Mouse (Mus musculus) hindbrain, embryonic 16.5 days (tissue): Measurements from ENCODE around the gene Apoc3. TPM values are rescaled to one million over a fixed set of nuclear protein-coding genes. Genes with fewer than 3 reads are reported as not detected.

Source experiments
- ATAC-seq: fragments of 200-750 bp; cut with Nextera tagmentation; 2 replicates; pipeline ENCODE4 v1.8.0; 2017; ENCODE audit warnings: moderate TSS enrichment, moderate library complexity
- H3K27ac ChIP-seq: fragments of 300-500 bp; sonication (generic); 2 replicates; pipeline ENCODE4 v1.5.1; 2014; ENCODE audit warnings: low read depth, mild to moderate bottlenecking, control low read depth, low read length, moderate library complexity
- H3K27me3 ChIP-seq: fragments of 300-500 bp; sonication (generic); replicated peaks from 2 replicates; pipeline ENCODE4 v1.6.1; 2014; ENCODE audit warnings: low read length; ENCODE audit not compliant: control insufficient read depth, insufficient read depth
- H3K36me3 ChIP-seq: fragments of 300-500 bp; sonication (generic); 2 replicates; pipeline ENCODE4 v1.6.1; 2014; ENCODE audit warnings: mild to moderate bottlenecking, low read length, moderate library complexity, mixed read lengths; ENCODE audit not compliant: control insufficient read depth, insufficient read depth
- H3K4me1 ChIP-seq: fragments of 300-500 bp; sonication (generic); 2 replicates; pipeline ENCODE4 v1.6.1; 2014; ENCODE audit warnings: low read depth, low read length; ENCODE audit not compliant: control insufficient read depth, insufficient read depth
- H3K4me2 ChIP-seq: fragments of 300-500 bp; sonication (generic); 2 replicates; pipeline ENCODE4 v1.6.1; 2014; ENCODE audit warnings: mild to moderate bottlenecking, low read length, control low read depth, moderate library complexity
- H3K4me3 ChIP-seq: fragments of 300-500 bp; sonication (generic); 2 replicates; pipeline ENCODE4 v1.5.1; 2014; ENCODE audit warnings: mild to moderate bottlenecking, low read length, control low read depth, moderate library complexity
- H3K9ac ChIP-seq: fragments of 300-500 bp; sonication (generic); 2 replicates; pipeline ENCODE4 v1.6.1; 2014; ENCODE audit warnings: low read depth, mild to moderate bottlenecking, control low read depth, low read length, moderate library complexity
- H3K9me3 ChIP-seq: fragments of 300-500 bp; sonication (generic); 2 replicates; pipeline ENCODE4 v1.6.1; 2014; ENCODE audit warnings: mild to moderate bottlenecking, low read length, moderate library complexity; ENCODE audit not compliant: control insufficient read depth
- WGBS: fragments of 180-500 bp; shearing (Covaris S2); extraction: QIAGEN DNeasy Blood & Tissue Kit; methylation state at CpG from one replicate; pipeline ENCODE4 v1.1.7; 2014; 5-methylcytosine and 5-hydroxymethylcytosine counted together
- polyA plus RNA-seq: library from polyadenylated mRNA; unstranded; fragments of >200 nt; fragmentation: Nextera tagmentation; extraction: Ambion mirVana; gene quantifications from 2 replicates; pipeline ENCODE4 v1.2.1, GENCODE M21; 2015

Gene Apoc3
- polyA plus RNA-seq, 1 experiment from 2014 or later = not detected

GRCm38 (mm10) chr9:46259111-46259510 lies 23.7 kb upstream of the Apoc3 start:
- Histone ChIP-seq H3K27me3 (no peaks in the 10 kb centered on the region), H3K36me3 (no peaks in the 10 kb centered on the region), H3K9ac (no peak overlapping the region), H3K4me2 (no peak overlapping the region), H3K4me3 (no peak overlapping the region), H3K4me1 (no peaks in the 10 kb centered on the region), H3K27ac (no peak overlapping the region), H3K9me3 (no peaks in the 10 kb centered on the region)
- ATAC-seq = no peak
- WGBS = 86% methylated on average over 6 of the region's 6 CpGs

- Histone ChIP-seq H3K4me2 (no peak overlapping the region), H3K4me3 (no peak overlapping the region), H3K9me3 (no peaks in the 10 kb centered on the region), H3K9ac (no peak overlapping the region), H3K36me3 (no peaks in the 10 kb centered on the region), H3K27me3 (no peaks in the 10 kb centered on the region), H3K4me1 (no peaks in the 10 kb centered on the region), H3K27ac (no peak overlapping the region)
- ATAC-seq = no peak
- 87% methylated on average over 3 of the region's 3 CpGs for WGBS
These were observed 22.1 kb upstream of the Apoc3 start for GRCm38 (mm10) chr9:46257546-46257945.

- Histone ChIP-seq H3K27ac (no peak overlapping the region), H3K9ac (no peak overlapping the region), H3K4me1 (no peaks in the 10 kb centered on the region), H3K4me2 (no peak overlapping the region), H3K27me3 (no peaks in the 10 kb centered on the region), H3K4me3 (no peak overlapping the region), H3K9me3 (no peaks in the 10 kb centered on the region), H3K36me3 (no peaks in the 10 kb centered on the region)
- ATAC-seq = no peak
- 85% methylated on average over 10 of the region's 10 CpGs for WGBS
These were observed 21.4 kb upstream of the Apoc3 start for GRCm38 (mm10) chr9:46256658-46257385.

GRCm38 (mm10) chr9:46256177-46256576 lies 20.7 kb upstream of the Apoc3 start:
- Histone ChIP-seq H3K4me3 (no peak overlapping the region), H3K4me1 (no peaks in the 10 kb centered on the region), H3K27me3 (no peaks in the 10 kb centered on the region), H3K9ac (no peak overlapping the region), H3K27ac (no peak overlapping the region), H3K4me2 (no peak overlapping the region), H3K36me3 (no peaks in the 10 kb centered on the region), H3K9me3 (no peaks in the 10 kb centered on the region)
- ATAC-seq = no peak
- WGBS = 91% methylated on average over 7 of the region's 7 CpGs

GRCm38 (mm10) chr9:46246752-46247324 lies 11.4 kb upstream of the Apoc3 start:
- Histone ChIP-seq H3K9ac (no peak overlapping the region), H3K4me2 (peak overlapping the region; percentile 15), H3K36me3 (no peaks in the 10 kb centered on the region), H3K9me3 (no peaks in the 10 kb centered on the region), H3K4me1 (no peaks in the 10 kb centered on the region), H3K4me3 (no peak overlapping the region), H3K27ac (no peak overlapping the region), H3K27me3 (no peaks in the 10 kb centered on the region)
- peak; percentile 89 for ATAC-seq
- WGBS = 30% methylated on average over 11 of the region's 11 CpGs

DNA sequence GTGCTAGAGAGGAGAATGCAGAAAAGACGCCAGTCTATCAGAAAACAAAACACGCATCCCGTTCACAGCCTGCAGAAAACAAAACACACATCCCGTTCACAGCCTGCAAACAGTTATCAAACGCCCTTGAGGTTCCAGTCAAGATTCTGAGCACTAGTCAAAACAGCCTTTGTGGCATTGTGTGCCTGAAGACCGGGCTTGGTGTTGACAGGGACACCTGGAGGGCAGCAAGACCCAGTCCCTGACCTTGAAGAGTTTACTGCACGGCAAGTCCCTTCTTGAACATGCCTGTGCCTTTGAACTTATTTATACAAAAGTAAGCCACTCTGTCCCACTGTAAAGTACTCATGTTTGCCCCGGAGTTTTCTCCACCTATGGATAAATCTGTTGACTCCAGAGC lies 8.1 kb upstream of the Apoc3 start:
- Histone ChIP-seq H3K4me2 (no peak overlapping the region), H3K27ac (no peak overlapping the region), H3K4me3 (no peak overlapping the region), H3K9me3 (no peaks in the 10 kb centered on the region), H3K36me3 (no peaks in the 10 kb centered on the region), H3K27me3 (no peaks in the 10 kb centered on the region), H3K4me1 (no peaks in the 10 kb centered on the region), H3K9ac (no peak overlapping the region)
- 60% methylated on average over 8 of the region's 8 CpGs for WGBS
- ATAC-seq = no peak

GRCm38 (mm10) chr9:46243122-46243521 lies 7.7 kb upstream of the Apoc3 start:
- Histone ChIP-seq H3K36me3 (no peaks in the 10 kb centered on the region), H3K9ac (no peak overlapping the region), H3K27ac (no peak overlapping the region), H3K9me3 (no peaks in the 10 kb centered on the region), H3K4me3 (no peak overlapping the region), H3K4me1 (no peaks in the 10 kb centered on the region), H3K27me3 (no peaks in the 10 kb centered on the region), H3K4me2 (no peak overlapping the region)
- ATAC-seq = no peak
- 58% methylated on average over 4 of the region's 4 CpGs for WGBS

DNA sequence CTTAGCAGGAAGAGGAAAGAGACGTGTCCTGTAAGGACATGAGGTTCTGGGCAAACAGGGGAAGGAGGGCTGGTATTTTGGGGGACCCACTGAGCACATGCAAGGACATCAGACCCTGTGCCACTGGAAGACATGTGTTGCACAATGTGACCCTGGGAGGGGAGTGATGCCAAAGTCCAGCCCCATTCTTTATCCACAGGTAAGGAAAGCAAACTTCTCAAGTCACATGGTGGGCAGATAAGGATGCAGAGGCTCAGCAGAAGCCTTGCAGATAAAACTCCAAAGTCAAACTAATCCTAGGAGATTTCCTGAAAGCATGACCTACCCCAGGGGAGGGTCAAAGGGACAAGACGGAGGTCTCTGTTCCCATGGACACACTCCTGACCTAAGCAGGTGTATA lies 6.4 kb upstream of the Apoc3 start:
- H3K27me3 ChIP-seq = no peaks in the 10 kb centered on the region
- no peak overlapping the region for H3K4me2 ChIP-seq

DNA sequence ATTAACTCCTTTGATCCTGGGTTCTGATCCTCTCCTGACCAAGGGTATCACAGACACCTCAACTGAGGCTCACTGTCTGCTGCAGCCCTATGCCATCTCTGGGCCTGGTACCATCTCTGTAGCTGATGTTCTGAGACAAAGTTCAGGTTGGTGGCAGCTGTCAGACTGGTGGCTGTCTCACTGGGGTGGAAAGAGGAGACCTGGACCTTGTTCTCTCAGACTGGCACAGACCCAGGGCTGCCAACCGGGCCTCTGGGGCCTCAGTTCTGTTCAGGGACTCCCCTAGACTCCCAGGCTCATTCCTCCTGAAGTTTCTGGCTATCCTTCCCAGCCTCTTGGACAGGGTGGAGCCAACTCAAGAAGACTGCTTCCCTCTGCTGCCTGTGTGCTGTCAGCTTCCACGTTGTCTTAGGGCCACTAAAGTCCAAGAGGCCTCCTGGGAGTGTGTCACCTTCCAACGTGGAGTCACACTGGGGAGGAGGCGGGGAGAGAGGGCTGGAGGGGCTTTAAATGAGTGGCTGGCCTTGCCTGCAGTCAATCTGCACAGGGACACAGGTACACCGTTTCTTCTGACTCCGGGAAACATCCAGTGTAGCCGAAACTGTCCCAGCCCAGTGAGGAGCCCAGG lies 5.2 kb upstream of the Apoc3 start, which contains the start of gene Apoa4:
TSS of gene Apoa4 (plus strand) at position 171 of the 628 bp plus-strand sequence.
- no peak within 1 kb of the TSS for H3K27ac ChIP-seq
- no peak within 1 kb of the TSS for H3K4me2 ChIP-seq
- ATAC-seq = no peak
- H3K4me3 ChIP-seq = no peak within 1 kb of the TSS
- WGBS = 68% methylated on average over 7 of the region's 7 CpGs
- no peaks in the 10 kb centered on the region for H3K27me3 ChIP-seq
- H3K9me3 ChIP-seq = no peaks in the 10 kb centered on the region
- no peaks in the 10 kb centered on the region for H3K4me1 ChIP-seq
- H3K9ac ChIP-seq = no peak within 1 kb of the TSS
- H3K36me3 ChIP-seq = no peaks in the 10 kb centered on the region

More for the DNA sequence above, 6.4 kb upstream of the Apoc3 start:
- H3K27ac ChIP-seq = no peak overlapping the region
- no peaks in the 10 kb centered on the region for H3K36me3 ChIP-seq
- no peak overlapping the region for H3K9ac ChIP-seq
- ATAC-seq = no peak
- WGBS = 84% methylated on average over 2 of the region's 2 CpGs
- no peaks in the 10 kb centered on the region for H3K4me1 ChIP-seq
- H3K4me3 ChIP-seq = no peak overlapping the region
- H3K9me3 ChIP-seq = no peaks in the 10 kb centered on the region
